Mouse (Mus musculus) WW6 (cell line): ENCODE measurements around the gene Adamtsl3.

Source experiments
- DNase-seq: peaks from one replicate; pipeline ENCODE4 v3.0.0-alpha.2; 2013; ENCODE audit warnings: low read depth, low spot score

Adamtsl3 gene

GRCm38 (mm10) chr7:82502511-82502910 is 167.0 kb downstream of the Adamtsl3 start:
- DNase-seq: no peak

DNA sequence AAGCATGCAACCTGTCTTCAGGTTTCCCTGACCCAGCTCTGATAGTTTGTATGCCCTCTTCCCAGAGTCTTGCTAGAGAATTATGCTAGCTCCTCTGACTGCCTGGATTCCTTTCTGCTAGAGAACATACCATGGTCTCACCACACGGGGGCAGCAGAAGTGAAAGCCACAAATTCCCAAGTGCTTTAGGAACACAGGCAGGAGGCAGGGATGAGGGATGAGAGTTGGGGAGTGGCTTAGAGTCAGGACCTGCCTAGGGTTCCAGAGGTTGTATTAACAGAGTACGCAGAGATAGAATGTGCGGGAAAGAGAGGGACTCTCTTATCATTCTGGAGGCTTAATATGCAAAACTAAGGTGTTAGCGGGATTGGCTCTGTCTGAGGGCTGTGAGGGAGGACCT is 168.6 kb downstream of the Adamtsl3 start:
- peak; percentile 48 for DNase-seq

DNA sequence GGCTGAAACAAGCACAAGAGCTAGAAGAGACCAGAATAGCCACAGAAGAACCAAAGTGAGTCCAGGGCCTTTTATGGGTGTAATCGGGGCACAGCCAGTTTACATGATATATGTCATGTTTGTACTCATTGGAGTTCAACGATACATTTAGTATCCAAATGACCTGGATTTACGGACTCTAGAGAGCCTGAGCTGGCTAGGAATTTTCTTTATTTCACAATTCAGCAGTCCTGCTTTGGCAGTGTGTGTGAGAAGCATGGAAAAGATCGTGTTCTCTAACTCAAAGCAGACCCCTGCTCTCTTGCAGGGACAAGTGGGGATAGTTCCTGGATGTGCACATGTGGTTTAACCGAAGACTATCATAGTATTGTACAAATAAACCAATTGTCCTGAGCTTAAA is 195.1 kb downstream of the Adamtsl3 start:
- no peak for DNase-seq

GRCm38 (mm10) chr7:82531376-82531775 is 195.9 kb downstream of the Adamtsl3 start:
- DNase-seq: no peak

DNA sequence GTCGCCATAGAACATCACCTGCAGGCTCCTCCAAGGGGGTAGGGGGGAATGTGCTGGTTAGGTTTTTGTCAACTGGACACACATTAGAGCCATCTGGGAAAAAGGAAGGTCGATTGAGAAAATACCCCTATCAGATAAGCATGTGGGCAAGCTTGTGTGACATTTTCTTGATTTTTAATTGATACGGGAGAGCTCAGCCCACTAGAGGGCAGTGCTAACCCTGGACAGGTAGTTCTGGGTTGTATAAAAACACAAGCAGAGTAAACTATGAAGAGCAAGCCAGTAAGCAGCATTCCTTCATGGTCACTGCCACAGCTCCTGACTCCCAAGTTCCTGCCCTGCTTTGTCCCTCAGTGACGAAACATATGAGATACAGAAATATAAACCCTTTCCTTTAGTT is 197.7 kb downstream of the Adamtsl3 start:
- no peak for DNase-seq

DNA sequence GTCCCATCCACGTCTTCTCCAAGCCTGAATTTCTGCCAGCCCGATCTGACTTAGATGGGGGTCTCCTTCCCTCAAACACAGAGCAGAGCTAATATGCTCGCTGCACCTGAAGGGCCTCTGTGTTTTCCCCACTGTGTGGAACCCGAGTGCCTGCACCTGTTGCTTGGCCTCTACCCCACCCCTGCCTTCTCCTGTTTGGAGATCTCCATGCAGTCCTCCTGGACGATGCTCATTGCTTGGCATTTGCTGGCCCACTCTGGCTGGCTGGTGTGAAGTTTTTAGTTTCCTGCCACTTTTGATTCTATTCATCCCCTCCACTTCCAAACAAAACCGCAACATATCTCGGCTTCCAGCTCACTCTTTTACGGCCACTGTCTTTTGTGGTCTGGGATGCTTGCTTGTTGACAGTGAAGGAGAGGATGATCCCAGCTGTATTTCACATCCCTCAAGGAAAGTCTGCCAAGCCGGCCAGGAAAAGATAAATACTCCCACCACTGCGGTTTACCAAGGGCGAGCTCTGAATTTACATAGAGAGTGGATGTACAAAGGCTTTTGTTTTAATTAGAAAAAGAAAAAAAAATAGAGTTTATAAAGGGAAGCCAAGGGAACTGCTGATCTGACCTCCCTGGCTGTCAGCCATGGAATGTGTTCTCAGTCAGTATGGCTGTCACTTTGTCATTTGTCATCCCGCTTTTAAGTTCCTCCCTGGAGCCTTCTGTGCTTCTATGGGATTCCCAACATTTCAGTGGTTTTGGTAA is 198.4 kb downstream of the Adamtsl3 start:
- DNase-seq: no peak

DNA sequence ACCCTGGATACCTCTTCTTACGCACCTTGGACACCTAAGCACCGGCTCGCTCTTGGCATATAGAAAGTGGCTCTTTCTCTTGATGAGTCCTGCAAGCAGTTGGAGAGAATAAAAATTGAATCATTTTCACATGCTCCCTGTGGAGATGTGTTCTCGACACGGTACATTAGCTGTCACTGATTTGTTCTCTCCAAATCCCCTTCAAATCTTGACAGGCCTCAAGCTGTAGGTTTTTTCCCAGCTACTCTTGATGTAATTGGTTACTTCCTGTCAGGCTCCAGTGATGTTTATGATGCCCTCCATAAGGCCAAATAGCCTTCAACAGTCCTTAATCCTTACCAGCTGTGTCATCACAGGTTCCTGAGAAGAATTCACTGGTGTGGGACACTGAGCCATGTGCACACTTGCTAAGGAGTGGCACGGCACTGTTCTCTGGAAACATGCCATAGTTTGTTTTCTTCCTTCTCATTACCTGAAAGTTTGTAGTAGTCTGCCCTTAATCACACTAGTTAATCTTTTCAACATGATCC is 209.0 kb downstream of the Adamtsl3 start:
- no peak for DNase-seq

GRCm38 (mm10) chr7:82552005-82552404 is 216.5 kb downstream of the Adamtsl3 start:
- no peak for DNase-seq

DNA sequence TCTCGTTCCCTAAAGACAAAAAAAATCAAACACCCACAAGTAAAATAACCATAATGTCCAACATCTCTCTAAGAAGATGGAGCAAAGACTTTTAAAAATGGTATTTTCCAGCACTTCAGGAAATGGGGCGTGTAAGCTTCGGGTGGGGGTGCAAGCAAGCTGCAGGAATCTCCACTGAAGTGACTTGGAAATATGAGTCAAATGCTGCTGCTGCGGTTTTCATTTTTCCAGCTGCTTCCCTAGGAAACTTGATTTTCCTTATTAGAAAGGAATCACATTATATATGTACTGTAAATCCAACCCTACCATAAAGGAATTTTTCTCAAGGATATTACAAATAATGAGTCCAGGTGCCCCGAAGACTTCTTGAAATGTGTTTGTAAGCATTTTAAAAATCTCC is 220.3 kb downstream of the Adamtsl3 start:
- no peak for DNase-seq

GRCm38 (mm10) chr7:82556417-82556816 is 220.9 kb downstream of the Adamtsl3 start:
- DNase-seq: no peak

DNA sequence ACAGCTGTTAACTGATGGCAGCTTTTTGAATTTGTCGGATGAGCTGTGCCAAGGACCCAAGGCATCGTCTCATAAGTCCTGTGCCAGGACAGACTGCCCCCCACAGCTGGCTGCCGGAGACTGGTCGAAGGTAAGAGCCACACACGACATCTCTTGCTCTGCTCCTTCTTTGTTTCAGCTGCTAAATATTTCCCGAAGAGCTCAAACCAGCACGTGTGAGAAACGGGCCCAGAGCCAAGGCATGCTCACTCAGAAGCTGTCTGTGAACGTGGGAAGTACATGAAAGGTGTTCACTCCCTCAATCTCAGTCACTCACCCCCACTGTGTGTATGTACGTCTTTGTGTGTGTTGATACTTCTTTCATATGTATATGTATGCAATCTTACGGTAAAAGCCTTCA is 221.6 kb downstream of the Adamtsl3 start:
- DNase-seq: no peak

GRCm38 (mm10) chr7:82566688-82567087 is 231.2 kb downstream of the Adamtsl3 start:
- DNase-seq: no peak

DNA sequence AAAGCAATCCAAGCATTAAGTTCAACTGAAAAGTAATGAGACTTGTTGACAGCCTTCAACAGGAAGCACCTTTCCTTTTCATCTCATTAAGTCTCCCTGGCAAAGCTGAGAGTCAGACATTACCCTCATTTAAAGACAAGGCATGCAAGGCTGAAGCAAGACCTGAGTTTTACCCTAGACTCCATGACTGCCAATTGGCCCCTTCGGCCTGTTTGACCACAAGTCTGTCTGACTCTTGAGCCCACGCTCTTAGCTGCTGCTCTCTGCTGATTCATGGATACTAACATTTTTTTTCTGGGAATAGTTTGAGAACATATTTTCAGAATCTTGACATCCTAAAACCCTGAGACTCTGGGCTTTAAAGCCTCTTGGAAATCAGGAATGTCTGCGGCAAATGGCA is 232.3 kb downstream of the Adamtsl3 start:
- no peak for DNase-seq

- no peak for DNase-seq
Measured at GRCm38 (mm10) chr7:82572981-82573380, 237.5 kb downstream of the Adamtsl3 start.

- DNase-seq: no peak
Measured at GRCm38 (mm10) chr7:82580007-82580406, 244.5 kb downstream of the Adamtsl3 start.

DNA sequence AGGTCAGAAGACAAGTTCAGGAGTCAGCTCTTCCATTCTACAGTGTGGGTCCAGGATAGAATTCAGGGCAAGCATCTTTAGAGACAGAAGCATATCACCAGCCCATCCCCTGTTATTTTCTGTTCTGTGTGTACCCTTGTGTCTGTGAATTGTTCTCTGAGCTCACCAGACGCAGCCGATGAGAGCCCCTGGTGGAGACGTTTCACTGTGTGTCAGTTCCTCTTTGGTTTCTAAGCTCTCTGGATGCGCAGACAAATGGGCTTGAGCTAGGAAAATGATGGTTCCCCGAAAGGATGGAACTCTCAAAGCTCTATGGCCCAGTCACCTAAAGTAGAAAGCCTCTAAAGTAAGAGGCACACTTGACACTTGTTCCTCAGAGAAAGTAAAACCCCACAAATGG is 246.3 kb downstream of the Adamtsl3 start:
- DNase-seq: no peak

- DNase-seq: no peak
Measured at GRCm38 (mm10) chr7:82582534-82582933, 247.0 kb downstream of the Adamtsl3 start.

- DNase-seq: no peak
Measured at GRCm38 (mm10) chr7:82590931-82591330, 255.4 kb downstream of the Adamtsl3 start.

DNA sequence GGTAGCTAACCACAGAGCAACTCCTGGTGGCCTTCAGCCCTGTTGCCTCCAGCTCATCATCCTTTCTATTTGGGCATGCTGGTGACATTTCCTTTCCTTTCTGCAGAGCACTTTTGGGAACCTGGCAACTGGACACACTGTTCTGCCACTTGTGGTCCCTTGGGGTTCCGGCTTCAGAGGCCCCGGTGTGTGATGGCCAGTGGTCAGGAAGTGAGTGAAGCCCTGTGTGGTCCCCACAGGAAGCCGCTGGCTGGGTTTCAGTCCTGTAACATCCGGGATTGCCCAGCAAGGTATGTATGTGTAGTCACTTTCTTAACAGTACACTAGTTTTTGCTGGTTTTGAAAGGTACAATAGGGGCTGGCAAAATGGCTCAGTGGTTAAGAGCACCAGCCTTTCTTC is 266.5 kb downstream of the Adamtsl3 start:
- no peak for DNase-seq

- no peak for DNase-seq
Measured at GRCm38 (mm10) chr7:82605425-82605824, 269.9 kb downstream of the Adamtsl3 start.

DNA sequence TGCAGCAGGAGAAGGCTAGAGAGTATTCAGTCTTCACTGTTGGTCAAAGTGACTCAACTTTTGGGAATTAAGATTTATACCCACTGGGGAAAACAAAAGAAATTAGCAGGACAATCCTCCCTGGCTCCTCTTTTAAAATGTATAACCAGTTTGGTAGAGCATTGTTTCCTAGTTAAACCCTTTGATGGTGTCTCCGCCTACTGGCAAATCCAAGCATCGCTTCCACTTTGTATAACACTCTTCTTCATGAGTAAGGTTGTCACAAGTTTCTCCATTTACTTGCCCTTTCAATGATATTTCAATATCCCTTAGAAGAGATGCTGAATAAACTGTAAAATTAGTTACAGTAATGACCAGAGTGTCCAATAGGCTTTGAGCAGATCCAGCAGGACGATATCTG is 274.1 kb downstream of the Adamtsl3 start:
- DNase-seq: no peak

GRCm38 (mm10) chr7:82625342-82625741 is 289.8 kb downstream of the Adamtsl3 start:
- peak; percentile 57 for DNase-seq

- DNase-seq: no peak
Measured at GRCm38 (mm10) chr7:82647183-82647582, 311.7 kb downstream of the Adamtsl3 start.

DNA sequence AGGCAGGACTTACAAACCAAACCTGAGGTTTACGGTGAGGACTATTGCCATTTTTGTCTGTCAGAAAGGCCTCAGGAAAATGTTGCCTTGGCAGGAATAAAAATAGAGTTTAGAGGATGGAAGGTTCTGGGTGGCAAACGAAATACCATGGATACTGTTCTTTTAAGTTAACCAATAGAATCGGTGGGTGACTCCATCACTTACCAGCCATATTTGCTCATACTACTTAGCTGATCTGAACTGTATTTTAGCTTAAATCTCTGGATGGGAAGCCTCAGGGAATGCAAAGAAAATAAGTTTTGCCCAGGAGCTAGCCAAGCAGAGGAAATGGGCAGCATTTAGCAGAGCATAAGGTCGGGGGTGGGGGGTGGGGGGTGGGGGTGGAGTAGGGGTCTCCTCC is 312.4 kb downstream of the Adamtsl3 start:
- DNase-seq: no peak
